Mouse (Mus musculus) heart, embryonic 16.5 days (tissue): ENCODE data around the gene Rabl6. TPM values are rescaled to one million over a fixed set of nuclear protein-coding genes. Genes with fewer than 3 reads are reported as not detected.
"Not testable (repeated sequence)": the region's sequence is repeated elsewhere in the genome, so short reads cannot be mapped to it uniquely, and the experiment has no call there.

Experiments used
- ATAC-seq: fragments of 200-750 bp; cut with Nextera tagmentation; replicated peaks from 2 replicates; pipeline ENCODE4 v1.8.0; 2017; ENCODE audit warnings: moderate number of reproducible peaks; ENCODE audit not compliant: insufficient read depth, low FRiP score; ENCODE audit errors: extremely low read depth
- H3K27ac ChIP-seq: fragments of 300-500 bp; sonication (generic); 2 replicates; pipeline ENCODE4 v1.5.1; 2014; ENCODE audit warnings: mild to moderate bottlenecking, low read length, control low read depth, moderate library complexity
- H3K27me3 ChIP-seq: fragments of 300-500 bp; sonication (generic); 2 replicates; pipeline ENCODE4 v1.6.1; 2014; ENCODE audit warnings: low read length, mixed read lengths; ENCODE audit not compliant: control insufficient read depth, insufficient read depth
- H3K36me3 ChIP-seq: fragments of 300-500 bp; sonication (generic); 2 replicates; pipeline ENCODE4 v1.6.1; 2014; ENCODE audit not compliant: control insufficient read depth, insufficient read depth
- H3K4me1 ChIP-seq: fragments of 300-500 bp; sonication (generic); 2 replicates; pipeline ENCODE4 v1.6.1; 2014; ENCODE audit warnings: low read length, mixed read lengths; ENCODE audit not compliant: control insufficient read depth, insufficient read depth
- H3K4me2 ChIP-seq: fragments of 300-500 bp; sonication (generic); 2 replicates; pipeline ENCODE4 v1.6.1; 2014; ENCODE audit warnings: low read depth, mild to moderate bottlenecking, control low read depth, low read length
- H3K4me3 ChIP-seq: fragments of 300-500 bp; sonication (generic); 2 replicates; pipeline ENCODE4 v1.5.1; 2014; ENCODE audit warnings: mild to moderate bottlenecking, control low read depth, low read length
- H3K9ac ChIP-seq: fragments of 300-500 bp; sonication (generic); 2 replicates; pipeline ENCODE4 v1.6.1; 2014; ENCODE audit warnings: low read length, control low read depth
- H3K9me3 ChIP-seq: fragments of 300-500 bp; sonication (generic); replicated peaks from 2 replicates; pipeline ENCODE4 v1.6.1; 2016; ENCODE audit warnings: low read length; ENCODE audit not compliant: control insufficient read depth
- WGBS: fragments of 180-500 bp; shearing (Covaris S2); extraction: QIAGEN DNeasy Blood & Tissue Kit; methylation state at CpG from one replicate; pipeline ENCODE4 v1.1.7; 2014; 5-methylcytosine and 5-hydroxymethylcytosine counted together
- polyA plus RNA-seq: library from polyadenylated mRNA; unstranded; fragments of >200 nt; fragmentation: Nextera tagmentation; extraction: Ambion mirVana; gene quantifications from 2 replicates; pipeline ENCODE4 v1.2.1, GENCODE M21; 2015

Gene Rabl6
- polyA plus RNA-seq, 1 experiment from 2014 or later, result 42.7 TPM

DNA sequence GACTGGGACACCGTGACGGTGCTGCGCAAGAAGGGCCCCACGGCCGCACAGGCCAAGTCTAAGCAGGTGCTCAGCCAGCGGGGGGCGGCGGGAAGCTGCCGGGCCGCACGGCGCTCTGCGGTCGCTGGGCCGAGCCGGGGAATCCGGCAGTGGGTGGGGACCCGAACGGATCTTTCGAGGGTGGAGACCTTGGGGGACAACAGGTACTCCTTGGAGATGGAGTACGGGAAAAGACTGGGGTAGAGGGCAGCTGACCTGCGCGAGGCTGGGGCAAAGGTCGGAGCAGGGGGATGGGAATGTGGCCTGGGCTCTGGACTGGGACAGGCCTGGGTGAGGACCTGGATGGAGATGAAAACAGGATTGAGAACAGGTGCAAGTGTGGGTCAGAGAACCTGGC is 50.4 kb downstream of the Rabl6 start:
- H3K4me2 ChIP-seq, result peak overlapping the region; percentile 76
- peak; percentile 45 for ATAC-seq
- H3K9me3 ChIP-seq, result no peaks in the 10 kb centered on the region
- peaks cover 18% of the 10 kb centered on the region for H3K4me1 ChIP-seq
- H3K36me3 ChIP-seq, result peaks cover 22% of the 10 kb centered on the region
- H3K4me3 ChIP-seq, result peak overlapping the region; percentile 98
- no peaks in the 10 kb centered on the region for H3K27me3 ChIP-seq
- H3K27ac ChIP-seq, result peak overlapping the region; percentile 80
- WGBS, result under 1% methylated on average over 24 of the region's 24 CpGs
- H3K9ac ChIP-seq, result peak overlapping the region; percentile 99

DNA sequence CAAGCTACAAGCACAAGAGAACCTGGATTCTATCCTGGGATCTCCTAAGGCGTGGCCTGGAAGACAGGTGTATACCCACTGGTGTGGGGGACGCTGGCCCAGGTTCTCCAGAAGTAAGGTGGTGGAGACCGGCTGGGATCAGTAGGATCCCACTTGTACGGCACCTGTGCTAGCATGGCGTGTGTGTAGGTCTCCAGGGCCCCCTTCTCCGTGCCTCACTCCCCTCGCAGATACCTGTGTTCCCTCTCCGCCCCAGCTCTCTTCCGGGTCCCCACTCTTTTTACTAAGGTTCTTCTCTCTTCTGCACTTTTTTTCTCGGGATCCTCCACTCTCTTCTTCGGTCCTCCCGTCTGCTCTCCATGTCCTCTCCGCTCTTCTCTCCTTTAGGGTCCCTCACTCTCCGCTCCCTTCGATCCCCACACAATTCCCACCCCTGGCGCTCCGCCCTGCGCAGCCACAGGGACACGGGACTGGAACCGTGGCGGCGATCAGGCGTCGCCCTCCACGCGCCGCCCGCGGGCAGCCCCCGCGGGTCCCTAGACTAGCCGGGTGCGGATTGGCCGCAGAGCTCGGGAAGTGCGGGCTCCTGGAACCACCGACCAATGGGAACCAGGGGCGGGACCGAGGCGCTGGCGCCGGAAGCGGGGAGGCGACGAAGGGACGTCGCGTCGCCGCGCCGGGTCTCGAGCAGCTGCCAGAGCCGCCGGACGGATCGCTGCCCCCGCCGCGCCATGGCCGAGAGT is 50.9 kb downstream of the Rabl6 start, which contains the start of gene Edf1:
Gene Edf1, plus strand, starts transcription at position 627 of the 743 bp plus-strand sequence.
- WGBS, result under 1% methylated on average over 61 of the region's 61 CpGs
- ATAC-seq, result peak; percentile 99

DNA sequence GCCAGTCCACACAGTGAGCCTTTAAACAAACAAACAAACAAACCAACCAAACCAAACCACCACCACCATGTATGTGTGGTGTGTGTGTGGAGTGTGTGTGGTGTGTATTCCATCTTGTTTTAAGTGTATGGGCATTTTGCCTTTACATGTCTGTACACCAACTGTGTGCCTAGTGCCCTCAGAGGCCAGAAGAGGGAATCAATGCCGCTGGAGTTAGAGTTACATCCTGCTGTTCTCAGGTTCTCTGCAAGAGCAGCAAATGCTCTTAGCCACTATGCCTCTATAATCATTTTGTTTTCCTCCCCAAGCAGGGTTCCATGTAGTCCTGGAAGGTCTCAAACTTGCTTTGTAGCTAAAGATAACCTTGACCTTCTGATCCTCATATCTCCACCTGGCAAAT is 52.0 kb downstream of the Rabl6 start:
- ATAC-seq, result no peak
- WGBS, result 54% methylated on average over 1 of the region's 1 CpGs

More for the DNA sequence above, 50.9 kb downstream of the Rabl6 start, which contains the start of gene Edf1:
- Histone ChIP-seq H3K4me1 (peaks cover 18% of the 10 kb centered on the region), H3K9ac (peak within 1 kb of the TSS; percentile 99), H3K4me3 (peak within 1 kb of the TSS; percentile 98), H3K27me3 (no peaks in the 10 kb centered on the region), H3K4me2 (peak within 1 kb of the TSS; percentile 85), H3K36me3 (peaks cover 18% of the 10 kb centered on the region), H3K27ac (peak within 1 kb of the TSS; percentile 83), H3K9me3 (no peaks in the 10 kb centered on the region)

DNA sequence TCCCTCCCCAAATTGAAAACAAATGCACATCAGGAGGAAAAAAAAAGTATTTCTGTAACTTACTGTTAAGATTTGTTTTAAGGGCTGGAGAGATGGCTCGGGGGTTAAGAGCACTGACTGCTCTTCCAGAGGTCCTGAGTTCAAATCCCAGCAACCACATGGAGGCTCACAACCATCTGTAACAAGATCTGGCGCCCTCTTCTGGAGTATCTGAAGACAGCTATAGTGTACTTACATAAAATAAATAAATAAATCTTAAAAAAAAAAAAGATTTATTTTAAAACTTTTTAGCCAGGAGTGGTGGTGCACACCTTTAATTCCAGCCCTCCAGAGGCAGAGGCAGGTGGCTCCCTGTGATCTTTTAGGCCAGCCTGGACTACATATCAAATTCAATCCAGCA is 52.8 kb downstream of the Rabl6 start:
- H3K27me3 ChIP-seq, H3K4me2 ChIP-seq, H3K27ac ChIP-seq, H3K4me3 ChIP-seq, H3K9ac ChIP-seq, H3K9me3 ChIP-seq, ATAC-seq, H3K36me3 ChIP-seq: not testable (repeated sequence)
- 57% methylated on average over 2 of the region's 2 CpGs for WGBS
- H3K4me1 ChIP-seq, result peaks cover 18% of the 10 kb centered on the region

More for the DNA sequence above, 52.0 kb downstream of the Rabl6 start:
- H3K4me1 ChIP-seq, result peaks cover 18% of the 10 kb centered on the region
- no peak overlapping the region for H3K4me3 ChIP-seq
- H3K27me3 ChIP-seq, result no peaks in the 10 kb centered on the region
- no peaks in the 10 kb centered on the region for H3K9me3 ChIP-seq
- H3K4me2 ChIP-seq, result no peak overlapping the region
- H3K27ac ChIP-seq, result no peak overlapping the region
- H3K9ac ChIP-seq, result no peak overlapping the region
- peaks cover 10% of the 10 kb centered on the region for H3K36me3 ChIP-seq

DNA sequence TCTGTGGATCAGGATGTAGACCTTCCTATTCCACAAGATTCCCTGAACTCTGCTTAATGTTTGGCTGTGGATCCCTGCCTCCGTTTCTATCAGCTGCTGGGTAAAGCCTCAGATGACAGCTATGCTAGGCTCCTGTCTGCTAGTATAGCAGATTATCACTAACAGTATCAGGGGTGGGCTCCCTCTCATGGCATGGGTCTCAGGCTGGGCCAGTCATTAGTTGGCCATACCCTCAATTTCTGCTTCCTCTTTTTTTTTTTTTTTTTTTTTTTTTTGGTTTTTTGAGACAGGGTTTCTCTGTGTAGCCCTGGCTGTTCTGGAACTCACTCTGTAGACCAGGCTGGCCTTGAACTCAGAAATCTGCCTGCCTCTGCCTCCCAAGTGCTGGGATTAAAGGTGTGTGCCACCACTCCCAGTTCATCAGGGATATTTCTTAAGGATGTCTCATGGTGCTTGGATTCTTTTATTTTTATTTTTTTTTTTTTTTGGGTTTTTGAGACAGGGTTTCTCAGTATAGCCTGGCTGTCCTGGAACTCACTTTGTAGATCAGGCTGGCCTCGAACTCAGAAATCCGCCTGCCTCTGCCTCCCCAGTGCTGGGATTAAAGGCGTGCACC is 55.0 kb downstream of the Rabl6 start:
- H3K36me3 ChIP-seq, H3K9ac ChIP-seq, H3K4me2 ChIP-seq, ATAC-seq, H3K9me3 ChIP-seq, H3K27me3 ChIP-seq, H3K4me3 ChIP-seq, H3K27ac ChIP-seq, H3K4me1 ChIP-seq: not testable (repeated sequence)
- 80% methylated on average over 4 of the region's 4 CpGs for WGBS

DNA sequence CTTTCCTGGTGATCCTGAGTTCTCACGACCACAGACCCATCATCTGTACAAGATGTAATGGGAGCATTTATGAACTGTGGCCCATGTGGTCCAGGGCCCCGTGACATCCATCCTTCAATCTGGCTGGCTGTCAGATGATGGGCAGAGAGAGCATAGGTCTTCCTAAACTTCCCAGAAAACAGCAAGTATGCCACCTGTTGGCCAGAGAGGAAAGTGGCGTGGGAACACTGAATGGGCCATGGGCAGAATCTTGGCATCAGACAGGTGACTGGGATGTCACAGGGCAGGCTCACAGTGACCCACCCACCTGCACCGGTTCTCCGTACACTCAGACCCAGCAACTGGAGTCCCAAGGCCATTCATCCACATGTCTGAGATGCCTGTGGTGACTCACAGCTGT is 57.1 kb downstream of the Rabl6 start:
- no peaks in the 10 kb centered on the region for H3K4me1 ChIP-seq
- H3K4me3 ChIP-seq, result no peak overlapping the region
- no peaks in the 10 kb centered on the region for H3K27me3 ChIP-seq
- no peaks in the 10 kb centered on the region for H3K36me3 ChIP-seq
- H3K9ac ChIP-seq, result no peak overlapping the region
- WGBS, result 24% methylated on average over 5 of the region's 5 CpGs
- no peak for ATAC-seq
- no peak overlapping the region for H3K27ac ChIP-seq
- no peaks in the 10 kb centered on the region for H3K9me3 ChIP-seq
- H3K4me2 ChIP-seq, result no peak overlapping the region

DNA sequence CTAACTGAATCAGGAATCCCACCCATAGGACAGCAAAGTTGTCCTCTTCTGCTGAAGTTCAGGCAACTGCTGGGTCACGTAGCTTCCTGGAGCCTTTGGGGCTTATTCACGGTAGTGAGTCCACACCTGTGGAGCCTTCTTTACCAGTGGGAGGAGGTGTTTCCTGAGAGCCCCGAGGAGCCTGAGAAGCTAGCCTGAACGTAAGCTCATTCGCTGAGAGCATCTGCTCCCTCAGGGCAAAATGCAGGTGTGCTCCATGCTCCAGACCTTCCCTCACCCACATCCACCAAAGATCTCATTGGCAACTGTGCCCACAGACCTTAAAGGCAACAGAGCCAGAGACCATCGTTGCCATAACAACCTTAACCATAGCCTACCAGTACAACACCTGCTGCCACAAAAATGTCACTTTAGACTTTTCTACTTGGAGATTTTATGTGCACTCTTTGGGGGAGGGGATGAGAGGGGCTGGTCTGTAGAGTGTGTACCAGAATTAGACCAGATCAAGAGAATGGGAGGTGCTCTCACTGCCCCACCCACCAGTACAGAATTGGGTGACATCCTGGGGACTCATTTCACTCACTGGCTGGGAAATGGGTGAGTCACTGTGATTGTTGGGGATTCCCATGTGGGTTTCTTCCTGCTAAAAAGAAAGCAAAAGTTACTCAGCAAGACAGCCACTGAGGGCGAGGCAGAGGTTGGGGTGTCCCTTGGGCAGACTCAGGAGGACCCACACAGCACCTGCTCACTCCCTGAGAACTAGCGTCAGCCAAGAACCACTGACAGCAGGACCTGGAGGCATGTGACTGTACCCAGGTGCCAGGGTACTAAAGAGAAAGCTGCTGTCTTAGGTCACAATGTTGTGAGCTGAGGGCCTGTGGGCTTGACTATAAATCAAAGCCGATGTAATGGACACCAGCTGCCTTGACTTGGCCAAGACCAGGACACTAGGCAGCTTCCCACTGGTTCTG is 59.0 kb downstream of the Rabl6 start:
- 0 out of 2 replicates have a peak, but pooled peaks have one; percentile 1 for ATAC-seq
- peaks cover 4% of the 10 kb centered on the region for H3K4me1 ChIP-seq
- H3K4me3 ChIP-seq, result no peak overlapping the region
- H3K27ac ChIP-seq, result no peak overlapping the region; the same call in 1 of the 2 replicates
- 48% methylated on average over 9 of the region's 9 CpGs for WGBS
- no peaks in the 10 kb centered on the region for H3K36me3 ChIP-seq
- no peak overlapping the region for H3K9ac ChIP-seq
- no peaks in the 10 kb centered on the region for H3K9me3 ChIP-seq
- no peak overlapping the region for H3K4me2 ChIP-seq
- H3K27me3 ChIP-seq, result no peaks in the 10 kb centered on the region

DNA sequence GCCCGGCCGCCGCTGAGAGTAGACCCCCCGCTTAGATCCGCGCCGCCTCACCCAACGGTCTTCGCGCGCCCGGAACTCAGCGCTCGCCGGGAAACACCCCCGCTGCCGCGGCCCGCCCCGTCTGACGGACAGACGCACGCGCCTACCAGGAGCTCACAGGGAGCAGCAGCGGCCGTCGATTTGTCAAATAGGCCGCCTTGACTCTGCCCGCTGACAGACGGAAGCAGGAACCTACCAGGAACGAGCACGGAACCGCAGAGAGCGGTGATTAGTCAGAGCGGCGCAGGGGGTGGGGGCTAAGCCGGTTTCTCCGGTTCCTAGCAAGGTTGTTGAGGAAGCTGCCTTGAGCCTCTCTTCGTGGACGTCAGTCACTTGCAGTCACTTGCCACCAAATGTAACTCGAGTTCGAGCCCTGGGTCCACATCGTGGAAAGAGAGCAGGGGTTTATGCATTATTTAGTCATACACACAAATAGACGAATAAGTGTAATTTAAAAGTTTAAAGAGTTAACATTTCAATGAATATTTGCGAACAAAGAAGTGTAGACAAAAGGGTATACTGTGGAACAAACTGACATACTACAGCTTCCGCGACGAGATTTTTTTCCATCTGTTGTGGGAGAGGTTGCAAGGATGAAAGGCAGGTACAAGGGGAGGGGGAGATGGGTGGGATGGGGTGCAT is 61.4 kb downstream of the Rabl6 start, which contains the start of gene Traf2:
Gene Traf2, minus strand, starts transcription at position 130 of the 681 bp plus-strand sequence.
- Histone ChIP-seq H3K4me3 (peak within 1 kb of the TSS; percentile 82), H3K27ac (peak within 1 kb of the TSS; percentile 77), H3K9me3 (no peaks in the 10 kb centered on the region), H3K36me3 (no peaks in the 10 kb centered on the region), H3K4me2 (peak within 1 kb of the TSS; percentile 67), H3K9ac (peak within 1 kb of the TSS; percentile 90), H3K4me1 (peaks cover 4% of the 10 kb centered on the region), H3K27me3 (no peaks in the 10 kb centered on the region)
- WGBS, result 2% methylated on average over 48 of the region's 48 CpGs
- peak; percentile 99 for ATAC-seq
